Mouse (Mus musculus) kidney, embryonic 16.5 days (tissue): ENCODE results near the gene Tmem218. TPM values are rescaled to one million over a fixed set of nuclear protein-coding genes. Genes with fewer than 3 reads are reported as not detected.

ENCODE experiments used
- ATAC-seq: fragments of 200-750 bp; cut with Nextera tagmentation; 2 replicates; pipeline ENCODE4 v1.8.0; 2017; ENCODE audit warnings: moderate TSS enrichment; ENCODE audit not compliant: low FRiP score, low TSS enrichment
- H3K27ac ChIP-seq: fragments of 300-500 bp; sonication (generic); 2 replicates; pipeline ENCODE4 v1.5.1; 2014; ENCODE audit warnings: low read length
- H3K27me3 ChIP-seq: fragments of 300-500 bp; sonication (generic); 2 replicates; pipeline ENCODE4 v1.6.1; 2014; ENCODE audit warnings: low read length, control low read depth, mixed read lengths; ENCODE audit not compliant: insufficient read depth
- H3K36me3 ChIP-seq: fragments of 300-500 bp; sonication (generic); 2 replicates; pipeline ENCODE4 v1.6.1; 2014; ENCODE audit warnings: low read length, control low read depth, mixed read lengths; ENCODE audit not compliant: insufficient read depth
- H3K4me1 ChIP-seq: fragments of 300-500 bp; sonication (generic); 2 replicates; pipeline ENCODE4 v1.6.1; 2014; ENCODE audit warnings: low read length, control low read depth, mixed read lengths; ENCODE audit not compliant: insufficient read depth
- H3K4me2 ChIP-seq: fragments of 300-500 bp; sonication (generic); replicated peaks from 2 replicates; pipeline ENCODE4 v1.6.1; 2014; ENCODE audit warnings: low read depth, low read length
- H3K4me3 ChIP-seq: fragments of 300-500 bp; sonication (generic); 2 replicates; pipeline ENCODE4 v1.5.1; 2014; ENCODE audit warnings: mild to moderate bottlenecking, low read length
- H3K9ac ChIP-seq: fragments of 300-500 bp; sonication (generic); replicated peaks from 2 replicates; pipeline ENCODE4 v1.6.1; 2014; ENCODE audit warnings: low read length
- H3K9me3 ChIP-seq: fragments of 300-500 bp; sonication (generic); 2 replicates; pipeline ENCODE4 v1.6.1; 2016; ENCODE audit warnings: low read length, control low read depth
- WGBS: fragments of 180-500 bp; shearing (Covaris S2); extraction: QIAGEN DNeasy Blood & Tissue Kit; methylation state at CpG from one replicate; pipeline ENCODE4 v1.1.7; 2014; 5-methylcytosine and 5-hydroxymethylcytosine counted together
- polyA plus RNA-seq: library from polyadenylated mRNA; unstranded; fragments of >200 nt; fragmentation: Nextera tagmentation; extraction: Ambion mirVana; gene quantifications from 2 replicates; pipeline ENCODE4 v1.2.1, GENCODE M21; 2015

Gene Tmem218
- polyA plus RNA-seq, 1 experiment from 2014 or later, result 13.2 TPM

GRCm38 (mm10) chr9:37229880-37230325, 21.9 kb downstream of the Tmem218 start:
- 0% methylated on average over 1 of the region's 1 CpGs for WGBS
- H3K9ac ChIP-seq, result no peak overlapping the region
- H3K4me2 ChIP-seq, result no peak overlapping the region
- H3K4me3 ChIP-seq, result no peak overlapping the region
- no peaks in the 10 kb centered on the region for H3K36me3 ChIP-seq
- H3K4me1 ChIP-seq, result peaks cover 4% of the 10 kb centered on the region; the same call in 1 of the 2 replicates
- no peak overlapping the region for H3K27ac ChIP-seq
- no peaks in the 10 kb centered on the region for H3K27me3 ChIP-seq
- peak; percentile 91 for ATAC-seq
- H3K9me3 ChIP-seq, result no peaks in the 10 kb centered on the region

GRCm38 (mm10) chr9:37230486-37231195, 22.6 kb downstream of the Tmem218 start:
- ATAC-seq, result no peak
- no peaks in the 10 kb centered on the region for H3K27me3 ChIP-seq
- no peak overlapping the region for H3K4me2 ChIP-seq
- peaks cover 4% of the 10 kb centered on the region; the same call in 1 of the 2 replicates for H3K4me1 ChIP-seq
- H3K36me3 ChIP-seq, result no peaks in the 10 kb centered on the region
- H3K27ac ChIP-seq, result no peak overlapping the region
- no peaks in the 10 kb centered on the region for H3K9me3 ChIP-seq
- no peak overlapping the region for H3K9ac ChIP-seq
- 92% methylated on average over 9 of the region's 9 CpGs for WGBS
- no peak overlapping the region for H3K4me3 ChIP-seq

GRCm38 (mm10) chr9:37232201-37233195, 24.5 kb downstream of the Tmem218 start:
- no peaks in the 10 kb centered on the region for H3K27me3 ChIP-seq
- ATAC-seq, result no peak
- no peaks in the 10 kb centered on the region for H3K9me3 ChIP-seq
- H3K4me1 ChIP-seq, result peaks cover 4% of the 10 kb centered on the region; the same call in 1 of the 2 replicates
- no peak overlapping the region for H3K9ac ChIP-seq
- no peak overlapping the region for H3K4me3 ChIP-seq
- H3K4me2 ChIP-seq, result no peak overlapping the region
- H3K36me3 ChIP-seq, result no peaks in the 10 kb centered on the region
- no peak overlapping the region for H3K27ac ChIP-seq
- 70% methylated on average over 22 of the region's 22 CpGs for WGBS

- ATAC-seq, result no peak
- no peaks in the 10 kb centered on the region for H3K36me3 ChIP-seq
- no peaks in the 10 kb centered on the region for H3K27me3 ChIP-seq
- H3K9ac ChIP-seq, result no peak overlapping the region
- no peak overlapping the region for H3K4me3 ChIP-seq
- WGBS, result 71% methylated on average over 4 of the region's 4 CpGs
- no peaks in the 10 kb centered on the region for H3K4me1 ChIP-seq
- H3K4me2 ChIP-seq, result no peak overlapping the region
- no peak overlapping the region for H3K27ac ChIP-seq
- no peaks in the 10 kb centered on the region for H3K9me3 ChIP-seq
Measured at GRCm38 (mm10) chr9:37235951-37236737, 28.1 kb downstream of the Tmem218 start.

- no peaks in the 10 kb centered on the region for H3K27me3 ChIP-seq
- no peak for ATAC-seq
- H3K36me3 ChIP-seq, result no peaks in the 10 kb centered on the region
- H3K4me2 ChIP-seq, result no peak overlapping the region
- H3K27ac ChIP-seq, result no peak overlapping the region
- 84% methylated on average over 3 of the region's 3 CpGs for WGBS
- H3K4me1 ChIP-seq, result no peaks in the 10 kb centered on the region
- no peak overlapping the region for H3K4me3 ChIP-seq
- H3K9me3 ChIP-seq, result no peaks in the 10 kb centered on the region
- no peak overlapping the region for H3K9ac ChIP-seq
Measured at GRCm38 (mm10) chr9:37242764-37243163, 34.7 kb downstream of the Tmem218 start.

GRCm38 (mm10) chr9:37244600-37244999, 36.6 kb downstream of the Tmem218 start:
- no peaks in the 10 kb centered on the region for H3K9me3 ChIP-seq
- no peak for ATAC-seq
- WGBS, result 76% methylated on average over 1 of the region's 1 CpGs
- no peak overlapping the region for H3K27ac ChIP-seq
- H3K27me3 ChIP-seq, result no peaks in the 10 kb centered on the region
- no peak overlapping the region for H3K9ac ChIP-seq
- no peak overlapping the region for H3K4me3 ChIP-seq
- H3K36me3 ChIP-seq, result no peaks in the 10 kb centered on the region
- no peak overlapping the region for H3K4me2 ChIP-seq
- peaks cover 10% of the 10 kb centered on the region for H3K4me1 ChIP-seq

GRCm38 (mm10) chr9:37245404-37245803, 37.4 kb downstream of the Tmem218 start:
- WGBS, result 77% methylated on average over 2 of the region's 2 CpGs
- H3K27ac ChIP-seq, result no peak overlapping the region
- no peaks in the 10 kb centered on the region for H3K36me3 ChIP-seq
- no peak overlapping the region for H3K4me2 ChIP-seq
- no peak for ATAC-seq
- H3K4me1 ChIP-seq, result peaks cover 10% of the 10 kb centered on the region
- H3K4me3 ChIP-seq, result no peak overlapping the region
- no peaks in the 10 kb centered on the region for H3K27me3 ChIP-seq
- H3K9ac ChIP-seq, result no peak overlapping the region
- no peaks in the 10 kb centered on the region for H3K9me3 ChIP-seq

GRCm38 (mm10) chr9:37245810-37246209, 37.8 kb downstream of the Tmem218 start:
- Histone ChIP-seq H3K27ac (no peak overlapping the region), H3K9ac (no peak overlapping the region)
- no peak for ATAC-seq

GRCm38 (mm10) chr9:37247429-37247828, 39.4 kb downstream of the Tmem218 start:
- Histone ChIP-seq H3K4me2 (no peak overlapping the region), H3K27ac (no peak overlapping the region), H3K36me3 (no peaks in the 10 kb centered on the region), H3K9me3 (no peaks in the 10 kb centered on the region), H3K4me1 (peaks cover 10% of the 10 kb centered on the region), H3K9ac (no peak overlapping the region), H3K27me3 (no peaks in the 10 kb centered on the region), H3K4me3 (no peak overlapping the region)
- no peak for ATAC-seq

More at GRCm38 (mm10) chr9:37245810-37246209, 37.8 kb downstream of the Tmem218 start:
- no peaks in the 10 kb centered on the region for H3K27me3 ChIP-seq
- 87% methylated on average over 1 of the region's 1 CpGs for WGBS
- no peak overlapping the region for H3K4me2 ChIP-seq
- no peaks in the 10 kb centered on the region for H3K36me3 ChIP-seq
- no peak overlapping the region for H3K4me3 ChIP-seq
- peaks cover 10% of the 10 kb centered on the region for H3K4me1 ChIP-seq
- H3K9me3 ChIP-seq, result no peaks in the 10 kb centered on the region
